Mouse (Mus musculus) intestine, embryonic 14.5 days (tissue): ENCODE measurements around the gene Rasa3. TPM values are rescaled to one million over a fixed set of nuclear protein-coding genes. Genes with fewer than 3 reads are reported as not detected.
A peak's percentile ranks its signal among the peaks of the same experiment; 100 is the strongest.

Source experiments
- ATAC-seq: fragments of 200-750 bp; cut with Nextera tagmentation; replicated peaks from 2 replicates; pipeline ENCODE4 v1.8.0; 2017; ENCODE audit warnings: low read depth, moderate number of reproducible peaks, moderate TSS enrichment, moderate library complexity; ENCODE audit not compliant: low FRiP score, low TSS enrichment
- DNase-seq: peaks from one replicate; pipeline ENCODE4 v3.0.0-alpha.2; 2018; ENCODE audit warnings: low spot score
- H3K27ac ChIP-seq: fragments of 300-500 bp; sonication (generic); 2 replicates; pipeline ENCODE4 v1.5.1; 2014; ENCODE audit warnings: low read depth, mild to moderate bottlenecking, control low read depth
- H3K27me3 ChIP-seq: fragments of 300-500 bp; sonication (generic); replicated peaks from 2 replicates; pipeline ENCODE4 v1.6.1; 2014; ENCODE audit warnings: low read length, control low read depth; ENCODE audit not compliant: control insufficient read depth, insufficient read depth
- H3K36me3 ChIP-seq: fragments of 300-500 bp; sonication (generic); 2 replicates; pipeline ENCODE4 v1.6.1; 2014; ENCODE audit warnings: low read length, control low read depth; ENCODE audit not compliant: control insufficient read depth, insufficient read depth
- H3K4me1 ChIP-seq: fragments of 300-500 bp; sonication (generic); replicated peaks from 2 replicates; pipeline ENCODE4 v1.6.1; 2014; ENCODE audit warnings: low read length, control low read depth, mixed read lengths; ENCODE audit not compliant: control insufficient read depth, insufficient read depth
- H3K4me2 ChIP-seq: fragments of 300-500 bp; sonication (generic); 2 replicates; pipeline ENCODE4 v1.6.1; 2014; ENCODE audit warnings: low read length
- H3K4me3 ChIP-seq: fragments of 300-500 bp; sonication (generic); 2 replicates; pipeline ENCODE4 v1.5.1; 2014; ENCODE audit warnings: low read depth, low read length, control low read depth, mixed read lengths
- H3K9ac ChIP-seq: fragments of 300-500 bp; sonication (generic); 2 replicates; pipeline ENCODE4 v1.6.1; 2014; ENCODE audit warnings: mild to moderate bottlenecking, low read length
- H3K9me3 ChIP-seq: fragments of 300-500 bp; sonication (generic); 2 replicates; pipeline ENCODE4 v1.6.1; 2016; ENCODE audit warnings: low read length, control low read depth; ENCODE audit not compliant: control insufficient read depth
- WGBS: fragments of 180-500 bp; shearing (Covaris S2); extraction: QIAGEN DNeasy Blood & Tissue Kit; methylation state at CpG from one replicate; pipeline ENCODE4 v1.1.7; 2014; 5-methylcytosine and 5-hydroxymethylcytosine counted together
- polyA plus RNA-seq: library from polyadenylated mRNA; unstranded; fragments of >200 nt; fragmentation: Nextera tagmentation; extraction: Ambion mirVana; gene quantifications from 2 replicates; pipeline ENCODE4 v1.2.1, GENCODE M21; 2014

Gene Rasa3
- polyA plus RNA-seq, 1 experiment from 2014 or later: 24.9 TPM

DNA sequence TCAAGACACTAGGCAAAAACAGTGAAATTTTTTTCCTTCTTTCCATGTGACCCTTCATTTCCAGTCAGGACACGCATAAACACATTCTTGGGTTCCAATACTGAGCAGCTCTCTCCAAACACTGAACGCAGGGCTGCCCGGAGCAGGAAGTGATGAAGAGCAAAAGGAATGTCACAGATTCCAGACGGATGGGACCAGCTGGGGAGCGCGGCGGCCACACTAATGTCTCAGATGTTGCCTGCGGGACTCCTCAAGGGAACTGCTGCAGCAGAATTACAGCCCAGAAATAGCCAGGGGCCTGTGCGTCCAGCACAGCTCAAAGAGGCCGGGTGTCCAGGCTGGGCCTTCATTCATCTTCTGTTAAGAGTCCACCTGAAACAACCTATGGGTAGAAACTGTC is 9.0 kb downstream of the Rasa3 start:
- Histone ChIP-seq H3K4me3 (no peak overlapping the region), H3K27me3 (no peaks in the 10 kb centered on the region), H3K4me1 (peaks cover 26% of the 10 kb centered on the region), H3K27ac (peak overlapping the region; percentile 94), H3K4me2 (peak overlapping the region; percentile 22; the same call in 1 of the 2 replicates), H3K9ac (no peak overlapping the region), H3K36me3 (no peaks in the 10 kb centered on the region), H3K9me3 (no peaks in the 10 kb centered on the region)
- WGBS: 23% methylated on average over 10 of the region's 10 CpGs
- ATAC-seq (peak; percentile 63; the same call in 1 of the 2 replicates), DNase-seq (peak; percentile 59)

- no peak overlapping the region for H3K9ac ChIP-seq
- peak overlapping the region; percentile 94 for H3K27ac ChIP-seq
- no peaks in the 10 kb centered on the region for H3K9me3 ChIP-seq
- H3K27me3 ChIP-seq: no peaks in the 10 kb centered on the region
- H3K4me2 ChIP-seq: peak overlapping the region; percentile 11; the same call in 1 of the 2 replicates
- H3K4me3 ChIP-seq: no peak overlapping the region
- H3K4me1 ChIP-seq: peaks cover 26% of the 10 kb centered on the region
- ATAC-seq (no peak; the same call in 1 of the 2 replicates), DNase-seq (no peak)
- 36% methylated on average over 4 of the region's 4 CpGs for WGBS
- H3K36me3 ChIP-seq: no peaks in the 10 kb centered on the region
Measured at GRCm38 (mm10) chr8:13667917-13668316, 9.5 kb downstream of the Rasa3 start.

DNA sequence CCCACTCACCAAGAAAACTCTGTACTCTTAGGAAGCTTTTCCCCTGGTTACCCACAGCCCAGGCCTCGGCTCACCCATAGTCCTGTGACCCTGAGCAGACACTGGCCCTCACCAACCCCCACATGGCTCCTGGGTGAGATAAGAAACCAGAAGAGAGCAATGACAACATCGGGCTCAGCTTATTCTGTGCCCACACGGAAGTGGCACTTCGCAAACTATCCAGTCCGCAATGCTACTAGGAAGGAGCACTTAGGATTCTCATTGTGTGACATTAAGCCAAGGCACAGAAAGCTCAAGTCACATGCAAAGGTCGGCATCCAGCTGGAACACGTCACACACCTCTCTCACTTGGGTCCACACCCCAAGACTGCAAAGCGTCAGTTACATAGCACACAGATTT is 11.5 kb downstream of the Rasa3 start:
- Histone ChIP-seq H3K27ac (no peak overlapping the region), H3K4me1 (peaks cover 26% of the 10 kb centered on the region), H3K27me3 (no peaks in the 10 kb centered on the region), H3K4me3 (no peak overlapping the region), H3K36me3 (no peaks in the 10 kb centered on the region), H3K4me2 (no peak overlapping the region), H3K9ac (no peak overlapping the region), H3K9me3 (no peaks in the 10 kb centered on the region)
- DNase-seq (no peak), ATAC-seq (no peak)
- whole genome bisulfite sequencing: 68% methylated on average over 8 of the region's 8 CpGs

DNA sequence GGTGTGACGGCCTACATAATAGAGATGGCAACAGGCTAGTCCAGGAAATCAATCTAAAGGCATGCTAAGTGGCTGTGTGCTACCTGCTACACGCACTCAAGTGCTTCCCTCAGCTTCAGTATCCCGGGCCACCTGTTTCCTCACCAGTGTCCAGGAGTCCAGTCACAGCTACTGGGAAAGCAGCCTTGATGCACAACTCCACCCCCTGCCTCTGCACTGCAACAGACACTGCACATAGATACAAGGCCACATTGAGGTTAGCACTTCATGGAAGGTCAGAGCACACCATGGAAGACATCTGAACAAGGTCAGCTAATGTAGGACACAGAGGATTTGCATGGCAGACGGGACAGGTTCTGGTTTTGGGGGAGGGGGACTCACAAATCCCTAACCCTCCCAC is 11.9 kb downstream of the Rasa3 start:
- 75% methylated on average over 4 of the region's 4 CpGs for WGBS
- DNase-seq (no peak), ATAC-seq (no peak)
- Histone ChIP-seq H3K4me1 (peaks cover 26% of the 10 kb centered on the region), H3K4me2 (no peak overlapping the region), H3K9ac (no peak overlapping the region), H3K4me3 (no peak overlapping the region), H3K36me3 (no peaks in the 10 kb centered on the region), H3K27me3 (no peaks in the 10 kb centered on the region), H3K9me3 (no peaks in the 10 kb centered on the region), H3K27ac (no peak overlapping the region)

- Histone ChIP-seq H3K4me1 (peaks cover 19% of the 10 kb centered on the region), H3K27ac (no peak overlapping the region), H3K4me3 (no peak overlapping the region), H3K4me2 (no peak overlapping the region), H3K27me3 (no peaks in the 10 kb centered on the region), H3K9ac (no peak overlapping the region), H3K9me3 (no peaks in the 10 kb centered on the region), H3K36me3 (no peaks in the 10 kb centered on the region)
- no peak for DNase-seq
- 80% methylated on average over 6 of the region's 6 CpGs for WGBS
- no peak for ATAC-seq
Measured at GRCm38 (mm10) chr8:13664711-13665210, 12.6 kb downstream of the Rasa3 start.

- no peaks in the 10 kb centered on the region for H3K27me3 ChIP-seq
- H3K9ac ChIP-seq: no peak overlapping the region
- WGBS: 77% methylated on average over 13 of the region's 13 CpGs
- H3K4me1 ChIP-seq: peaks cover 2% of the 10 kb centered on the region; the same call in 1 of the 2 replicates
- no peak overlapping the region for H3K4me3 ChIP-seq
- H3K27ac ChIP-seq: no peak overlapping the region
- ATAC-seq (no peak), DNase-seq (no peak)
- no peaks in the 10 kb centered on the region for H3K9me3 ChIP-seq
- H3K4me2 ChIP-seq: no peak overlapping the region
- no peaks in the 10 kb centered on the region for H3K36me3 ChIP-seq
Measured at GRCm38 (mm10) chr8:13660323-13660722, 17.1 kb downstream of the Rasa3 start.

GRCm38 (mm10) chr8:13657479-13657878 is 19.9 kb downstream of the Rasa3 start:
- WGBS: 70% methylated on average over 12 of the region's 12 CpGs
- ATAC-seq (no peak), DNase-seq (no peak)
- Histone ChIP-seq H3K4me1 (peaks cover 4% of the 10 kb centered on the region), H3K9ac (no peak overlapping the region), H3K4me3 (no peak overlapping the region), H3K9me3 (no peaks in the 10 kb centered on the region), H3K27me3 (no peaks in the 10 kb centered on the region), H3K27ac (no peak overlapping the region), H3K36me3 (no peaks in the 10 kb centered on the region), H3K4me2 (no peak overlapping the region)

DNA sequence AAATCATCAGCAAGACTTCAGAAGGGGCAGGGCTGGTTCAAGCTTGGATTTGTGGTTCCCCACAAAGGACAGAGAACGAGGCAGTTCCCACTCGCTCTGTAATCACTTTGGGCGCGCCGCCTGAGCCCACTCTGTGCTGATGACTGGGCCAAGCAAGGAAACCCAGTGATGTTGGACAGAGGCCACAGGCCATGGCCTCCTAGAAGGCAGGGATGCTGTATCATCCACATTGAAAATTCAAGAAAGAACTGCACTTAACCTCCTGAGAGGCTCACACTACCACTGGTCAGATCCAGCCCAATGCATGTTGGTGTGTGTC is 22.4 kb downstream of the Rasa3 start:
- no peak overlapping the region for H3K9ac ChIP-seq
- no peaks in the 10 kb centered on the region for H3K36me3 ChIP-seq
- no peaks in the 10 kb centered on the region for H3K27me3 ChIP-seq
- WGBS: 91% methylated on average over 5 of the region's 5 CpGs
- DNase-seq (no peak), ATAC-seq (no peak)
- no peak overlapping the region for H3K4me3 ChIP-seq
- peaks cover 4% of the 10 kb centered on the region for H3K4me1 ChIP-seq
- H3K27ac ChIP-seq: no peak overlapping the region
- H3K4me2 ChIP-seq: no peak overlapping the region
- H3K9me3 ChIP-seq: no peaks in the 10 kb centered on the region

- Histone ChIP-seq H3K4me2 (no peak overlapping the region), H3K9me3 (no peaks in the 10 kb centered on the region), H3K4me3 (no peak overlapping the region), H3K9ac (no peak overlapping the region), H3K27me3 (no peaks in the 10 kb centered on the region), H3K27ac (no peak overlapping the region), H3K36me3 (no peaks in the 10 kb centered on the region), H3K4me1 (peaks cover 5% of the 10 kb centered on the region)
- DNase-seq (no peak), ATAC-seq (no peak)
- WGBS: 74% methylated on average over 11 of the region's 11 CpGs
Measured at GRCm38 (mm10) chr8:13654350-13655032, 22.9 kb downstream of the Rasa3 start.
